Mouse (Mus musculus): Measurements from ENCODE around the gene Mindy4. TPM values are rescaled to one million over a fixed set of nuclear protein-coding genes. Genes with fewer than 3 reads are reported as not detected.
"Not testable (repeated sequence)": the region's sequence is repeated elsewhere in the genome, so short reads cannot be mapped to it uniquely, and the experiment has no call there.

Gene Mindy4
- polyA plus RNA-seq, 1 experiment from 2014 or later: 13.9 TPM

- Histone ChIP-seq H3K4me1 (no peaks in the 10 kb centered on the region), H3K9ac (no peak overlapping the region), H3K4me2 (no peak overlapping the region), H3K9me3 (no peaks in the 10 kb centered on the region), H3K4me3 (no peak overlapping the region), H3K27me3 (replicated peaks) (no peaks in the 10 kb centered on the region), H3K27ac (no peak overlapping the region), H3K36me3 (replicated peaks) (no peaks in the 10 kb centered on the region)
- no peak for ATAC-seq (replicated peaks)
- WGBS: 43% methylated on average over 12 of the region's 12 CpGs
These were observed 26.0 kb upstream of the Mindy4 start for GRCm38 (mm10) chr6:55177060-55177732.

- Histone ChIP-seq H3K9ac (no peak overlapping the region), H3K27me3 (replicated peaks) (no peaks in the 10 kb centered on the region), H3K4me3 (no peak overlapping the region), H3K36me3 (replicated peaks) (no peaks in the 10 kb centered on the region), H3K4me1 (no peaks in the 10 kb centered on the region), H3K9me3 (no peaks in the 10 kb centered on the region), H3K4me2 (no peak overlapping the region), H3K27ac (no peak overlapping the region)
- 80% methylated on average over 7 of the region's 7 CpGs for WGBS
- ATAC-seq (replicated peaks): no peak
These were observed 23.6 kb upstream of the Mindy4 start for GRCm38 (mm10) chr6:55179560-55179959.

- Histone ChIP-seq H3K4me2 (no peak overlapping the region), H3K4me1 (no peaks in the 10 kb centered on the region), H3K27me3 (replicated peaks) (no peaks in the 10 kb centered on the region), H3K9me3 (no peaks in the 10 kb centered on the region), H3K27ac (no peak overlapping the region), H3K9ac (no peak overlapping the region), H3K36me3 (replicated peaks) (no peaks in the 10 kb centered on the region), H3K4me3 (no peak overlapping the region)
- 85% methylated on average over 1 of the region's 1 CpGs for WGBS
- no peak for ATAC-seq (replicated peaks)
These were observed 20.3 kb upstream of the Mindy4 start for GRCm38 (mm10) chr6:55182655-55183430.

GRCm38 (mm10) chr6:55187827-55188226 lies 15.4 kb upstream of the Mindy4 start:
- H3K9ac ChIP-seq; H3K4me3 ChIP-seq; H3K27ac ChIP-seq; H3K27me3 ChIP-seq (replicated peaks); H3K9me3 ChIP-seq; H3K36me3 ChIP-seq (replicated peaks); H3K4me1 ChIP-seq; ATAC-seq (replicated peaks); H3K4me2 ChIP-seq: not testable (repeated sequence)
- 91% methylated on average over 17 of the region's 17 CpGs for WGBS

- Histone ChIP-seq H3K27me3 (replicated peaks) (no peaks in the 10 kb centered on the region), H3K4me1 (no peaks in the 10 kb centered on the region), H3K4me2 (no peak overlapping the region), H3K4me3 (no peak overlapping the region), H3K9ac (no peak overlapping the region), H3K9me3 (no peaks in the 10 kb centered on the region), H3K27ac (no peak overlapping the region), H3K36me3 (replicated peaks) (no peaks in the 10 kb centered on the region)
- no peak for ATAC-seq (replicated peaks)
These were observed 13.8 kb upstream of the Mindy4 start for GRCm38 (mm10) chr6:55189406-55189805.

GRCm38 (mm10) chr6:55191537-55191936 lies 11.6 kb upstream of the Mindy4 start:
- no peak overlapping the region for H3K9ac ChIP-seq
- H3K4me3 ChIP-seq: no peak overlapping the region
- no peaks in the 10 kb centered on the region for H3K4me1 ChIP-seq
- H3K36me3 ChIP-seq (replicated peaks): no peaks in the 10 kb centered on the region
- no peak overlapping the region for H3K4me2 ChIP-seq
- H3K27me3 ChIP-seq (replicated peaks): no peaks in the 10 kb centered on the region
- no peak overlapping the region for H3K27ac ChIP-seq
- H3K9me3 ChIP-seq: no peaks in the 10 kb centered on the region
- 76% methylated on average over 4 of the region's 4 CpGs for WGBS
- no peak for ATAC-seq (replicated peaks)

GRCm38 (mm10) chr6:55193171-55193570 lies 10.0 kb upstream of the Mindy4 start:
- Histone ChIP-seq H3K4me3 (no peak overlapping the region), H3K36me3 (replicated peaks) (no peaks in the 10 kb centered on the region), H3K9ac (no peak overlapping the region), H3K27ac (no peak overlapping the region), H3K27me3 (replicated peaks) (no peaks in the 10 kb centered on the region), H3K4me2 (no peak overlapping the region), H3K9me3 (no peaks in the 10 kb centered on the region), H3K4me1 (no peaks in the 10 kb centered on the region)
- no peak for ATAC-seq (replicated peaks)
- 96% methylated on average over 3 of the region's 3 CpGs for WGBS

GRCm38 (mm10) chr6:55199047-55199446 lies 4.1 kb upstream of the Mindy4 start:
- no peak for ATAC-seq (replicated peaks)
- WGBS: 93% methylated on average over 3 of the region's 3 CpGs
- H3K9me3 ChIP-seq: no peaks in the 10 kb centered on the region

GRCm38 (mm10) chr6:55203931-55204330 lies 748 bp downstream of the Mindy4 start:
- H3K4me1 ChIP-seq: peaks cover 22% of the 10 kb centered on the region
- H3K4me2 ChIP-seq: peak overlapping the region; percentile 63
- H3K4me3 ChIP-seq: peak overlapping the region; percentile 53
- H3K27ac ChIP-seq: peak overlapping the region; percentile 91
- H3K27me3 ChIP-seq (replicated peaks): no peaks in the 10 kb centered on the region
- H3K9ac ChIP-seq: peak overlapping the region; percentile 63
- no peaks in the 10 kb centered on the region for H3K36me3 ChIP-seq (replicated peaks)
- ATAC-seq (replicated peaks): peak; percentile 57
- WGBS: 43% methylated on average over 3 of the region's 3 CpGs
- H3K9me3 ChIP-seq: no peaks in the 10 kb centered on the region

More at GRCm38 (mm10) chr6:55199047-55199446, 4.1 kb upstream of the Mindy4 start:
- no peak overlapping the region for H3K9ac ChIP-seq
- H3K27me3 ChIP-seq (replicated peaks): no peaks in the 10 kb centered on the region
- H3K4me3 ChIP-seq: no peak overlapping the region
- no peak overlapping the region for H3K27ac ChIP-seq
- no peaks in the 10 kb centered on the region for H3K36me3 ChIP-seq (replicated peaks)
- H3K4me1 ChIP-seq: peaks cover 11% of the 10 kb centered on the region
- H3K4me2 ChIP-seq: no peak overlapping the region

- no peak overlapping the region for H3K4me3 ChIP-seq
- H3K4me1 ChIP-seq: peaks cover 19% of the 10 kb centered on the region
- H3K27me3 ChIP-seq (replicated peaks): no peaks in the 10 kb centered on the region
- H3K9ac ChIP-seq: no peak overlapping the region
- H3K9me3 ChIP-seq: no peaks in the 10 kb centered on the region
- ATAC-seq (replicated peaks): no peak
- H3K4me2 ChIP-seq: no peak overlapping the region
- H3K27ac ChIP-seq: no peak overlapping the region
- 89% methylated on average over 8 of the region's 8 CpGs for WGBS
- H3K36me3 ChIP-seq (replicated peaks): no peaks in the 10 kb centered on the region
These were observed 4.6 kb downstream of the Mindy4 start for GRCm38 (mm10) chr6:55207786-55208185.

- H3K27me3 ChIP-seq (replicated peaks): no peaks in the 10 kb centered on the region
- no peak for ATAC-seq (replicated peaks)
- no peak overlapping the region for H3K27ac ChIP-seq
- 84% methylated on average over 15 of the region's 15 CpGs for WGBS
- no peaks in the 10 kb centered on the region for H3K9me3 ChIP-seq
- H3K36me3 ChIP-seq (replicated peaks): no peaks in the 10 kb centered on the region
- no peak overlapping the region for H3K9ac ChIP-seq
- no peak overlapping the region for H3K4me3 ChIP-seq
- H3K4me1 ChIP-seq: no peaks in the 10 kb centered on the region
- no peak overlapping the region for H3K4me2 ChIP-seq
These were observed 7.5 kb downstream of the Mindy4 start for GRCm38 (mm10) chr6:55210423-55211365.

GRCm38 (mm10) chr6:55214541-55214940 lies 11.4 kb downstream of the Mindy4 start:
- Histone ChIP-seq H3K4me1 (no peaks in the 10 kb centered on the region), H3K9me3 (no peaks in the 10 kb centered on the region), H3K4me3 (no peak overlapping the region), H3K36me3 (replicated peaks) (no peaks in the 10 kb centered on the region), H3K9ac (no peak overlapping the region), H3K27me3 (replicated peaks) (no peaks in the 10 kb centered on the region), H3K4me2 (no peak overlapping the region), H3K27ac (no peak overlapping the region)
- no peak for ATAC-seq (replicated peaks)
- WGBS: 79% methylated on average over 3 of the region's 3 CpGs

Data from midbrain, embryonic 15.5 days (tissue).